22 mouse cellular contexts compared by ENCODE assay signal in the genomic region with DNA sequence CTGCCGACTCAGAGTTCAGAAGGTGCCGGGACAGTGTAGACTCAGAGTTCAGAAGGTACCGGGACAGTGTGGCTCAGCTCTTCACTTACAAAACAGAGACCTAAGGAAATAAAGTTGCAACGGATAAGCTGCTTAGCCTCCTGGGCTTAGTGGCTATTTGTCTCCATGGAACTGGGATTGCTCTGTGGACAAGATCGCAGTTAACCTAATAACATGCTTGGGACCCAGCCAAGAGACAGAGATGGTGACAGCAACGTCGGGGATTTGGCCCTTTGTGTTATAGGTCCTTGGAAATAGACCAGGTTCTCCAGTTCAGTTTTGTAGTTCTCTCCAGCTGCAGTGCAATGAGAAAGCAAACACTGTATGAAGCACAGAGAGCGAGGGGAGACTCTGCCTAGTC.
DNase-seq lines count a peak whose midpoint lies in the region; ATAC-seq and TF ChIP-seq lines count a peak whose summit lies in the region.
"Had no signal": no experiment of that assay in that cellular context is flagged by ENCODE, and none has a peak within 500 bp of the region (broad histone marks: within the 10 kb centered on the region; RNA-seq: fewer than 3 reads in every experiment).

No protein-coding gene starts in this region.

- no peak overlapping the region for H3K4me2 ChIP-seq in kidney, embryonic 15.5 days
- H3K4me2 ChIP-seq in midbrain, embryonic 13.5 days (replicated peaks) = no peak overlapping the region
- H3K4me2 ChIP-seq in midbrain, embryonic 16.5 days (ENCODE audit: low read length) = no peak overlapping the region
- no peak overlapping the region for H3K4me2 ChIP-seq in midbrain, postnatal 0 days (ENCODE audit: low read depth, low read length, poor library complexity, severe bottlenecking)
- H3K4me2 ChIP-seq: heart, embryonic 13.5 days; hindbrain, embryonic 15.5 days; limb, embryonic 15.5 days; liver, embryonic 15.5 days had no signal

- DNase-seq in adrenal gland, postnatal 10 days = peak; percentile 65
- no peak for DNase-seq in adrenal gland, adult 18-20 months (ENCODE audit: low spot score in 2 of 2)
- DNase-seq in kidney, adult 8-10 months = no peak
- DNase-seq in midbrain, postnatal 0 days (ENCODE audit: low spot score) = peak; percentile 33
- DNase-seq in embryo, embryonic 10.5 days (ENCODE audit: low spot score) = no peak
- DNase-seq: cerebellum, postnatal 10 days; gastrocnemius, postnatal 10 days; heart, adult 18-20 months; lung, postnatal 36 days had no signal

- WGBS in kidney, embryonic 15.5 days = 44% methylated on average over 8 of the region's 8 CpGs
- 46% methylated on average over 8 of the region's 8 CpGs for WGBS in midbrain, embryonic 13.5 days
- WGBS in midbrain, embryonic 16.5 days = 33% methylated on average over 8 of the region's 8 CpGs
- 37% methylated on average over 8 of the region's 8 CpGs for WGBS in midbrain, postnatal 0 days

- no peak for ATAC-seq in kidney, embryonic 15.5 days (replicated peaks; ENCODE audit: low FRiP score)
- ATAC-seq in midbrain, embryonic 13.5 days = peak; percentile 24; the same call in 1 of the 2 replicates
- ATAC-seq in midbrain, embryonic 16.5 days = no peak
- ATAC-seq in midbrain, postnatal 0 days (ENCODE audit: low FRiP score) = no peak
- ATAC-seq: activated CD4-positive, CD25-positive, alpha-beta regulatory T cell, adult 4 months; CD4-positive, CD25-positive, alpha-beta regulatory T cell, adult 4 months; intestine, embryonic 16.5 days had no signal

- no peaks in the 10 kb centered on the region for H3K9me3 ChIP-seq in kidney, embryonic 15.5 days (replicated peaks)
- no peaks in the 10 kb centered on the region for H3K9me3 ChIP-seq in midbrain, embryonic 13.5 days
- H3K9me3 ChIP-seq in midbrain, embryonic 16.5 days (replicated peaks; ENCODE audit: control insufficient read depth, low read length, poor library complexity, severe bottlenecking) = no peaks in the 10 kb centered on the region
- H3K9me3 ChIP-seq in midbrain, postnatal 0 days (ENCODE audit: low read length) = no peaks in the 10 kb centered on the region
- H3K9me3 ChIP-seq: heart, embryonic 13.5 days; hindbrain, embryonic 15.5 days; limb, embryonic 15.5 days; liver, embryonic 15.5 days had no signal

- no peaks in the 10 kb centered on the region for H3K36me3 ChIP-seq in kidney, embryonic 15.5 days
- H3K36me3 ChIP-seq in midbrain, embryonic 13.5 days = no peaks in the 10 kb centered on the region
- no peaks in the 10 kb centered on the region for H3K36me3 ChIP-seq in midbrain, embryonic 16.5 days (ENCODE audit: control insufficient read depth, insufficient read depth, low read length)
- H3K36me3 ChIP-seq in midbrain, postnatal 0 days (ENCODE audit: insufficient read depth, low read length) = no peaks in the 10 kb centered on the region
- H3K36me3 ChIP-seq: heart, embryonic 13.5 days; hindbrain, embryonic 15.5 days; limb, embryonic 15.5 days; liver, embryonic 15.5 days had no signal

- H3K27me3 ChIP-seq in kidney, embryonic 15.5 days = no peaks in the 10 kb centered on the region
- H3K27me3 ChIP-seq in midbrain, embryonic 13.5 days = 0 out of 2 replicates have a peak, but pooled peaks cover 4% of the 10 kb centered on the region
- H3K27me3 ChIP-seq in midbrain, embryonic 16.5 days (ENCODE audit: control insufficient read depth, insufficient read depth, low read depth, low read length) = no peaks in the 10 kb centered on the region
- H3K27me3 ChIP-seq in midbrain, postnatal 0 days (ENCODE audit: insufficient read depth, low read length) = no peaks in the 10 kb centered on the region; the same call in 1 of the 2 replicates
- H3K27me3 ChIP-seq: hindbrain, embryonic 15.5 days; limb, embryonic 15.5 days; liver, embryonic 15.5 days had no signal

- TF ChIP-seq CTCF in midbrain, postnatal 0 days (IDR thresholded peaks at IDR 0.05) = no peak

- peaks cover 26% of the 10 kb centered on the region for H3K4me1 ChIP-seq in kidney, embryonic 15.5 days
- H3K4me1 ChIP-seq in midbrain, embryonic 13.5 days (replicated peaks) = peaks cover 10% of the 10 kb centered on the region
- H3K4me1 ChIP-seq in midbrain, embryonic 16.5 days (ENCODE audit: control insufficient read depth, insufficient read depth, low read length) = peaks cover 6% of the 10 kb centered on the region
- H3K4me1 ChIP-seq in midbrain, postnatal 0 days (ENCODE audit: insufficient read depth, low read length) = peaks cover 11% of the 10 kb centered on the region; the same call in 1 of the 2 replicates
- H3K4me1 ChIP-seq: liver, embryonic 15.5 days had no signal

- no peak overlapping the region for H3K4me3 ChIP-seq in kidney, embryonic 15.5 days (replicated peaks)
- H3K4me3 ChIP-seq in midbrain, embryonic 13.5 days (replicated peaks) = no peak overlapping the region
- no peak overlapping the region for H3K4me3 ChIP-seq in midbrain, embryonic 16.5 days (ENCODE audit: low read depth, low read length)
- H3K4me3 ChIP-seq in midbrain, postnatal 0 days (ENCODE audit: low read depth, low read length) = no peak overlapping the region
- H3K4me3 ChIP-seq: heart, embryonic 13.5 days; hindbrain, embryonic 15.5 days; layer of hippocampus, adult 2 months; limb, embryonic 15.5 days; liver, embryonic 15.5 days; myocyte had no signal

- H3K9ac ChIP-seq in kidney, embryonic 15.5 days = no peak overlapping the region
- no peak overlapping the region for H3K9ac ChIP-seq in midbrain, embryonic 13.5 days (replicated peaks)
- H3K9ac ChIP-seq in midbrain, embryonic 16.5 days (ENCODE audit: low read depth, low read length) = no peak overlapping the region
- no peak overlapping the region for H3K9ac ChIP-seq in midbrain, postnatal 0 days (replicated peaks; ENCODE audit: low read length, poor library complexity, severe bottlenecking)
- H3K9ac ChIP-seq: heart, embryonic 13.5 days; hindbrain, embryonic 15.5 days; limb, embryonic 15.5 days; liver, embryonic 15.5 days had no signal

- peak overlapping the region; percentile 56; the same call in 1 of the 2 replicates for H3K27ac ChIP-seq in kidney, embryonic 15.5 days
- H3K27ac ChIP-seq in midbrain, embryonic 13.5 days = no peak overlapping the region
- H3K27ac ChIP-seq in midbrain, embryonic 16.5 days (ENCODE audit: low read length) = no peak overlapping the region
- H3K27ac ChIP-seq in midbrain, postnatal 0 days (ENCODE audit: low read depth, low read length) = no peak overlapping the region
- H3K27ac ChIP-seq: heart, embryonic 13.5 days; hindbrain, embryonic 15.5 days; layer of hippocampus, adult 2 months; limb, embryonic 15.5 days; liver, embryonic 15.5 days; stomach, postnatal 0 days had no signal

Comparison
In these comparisons a context has a peak if more than half of its experiments do, and no peak if none do; other contexts are left out.
1. DNase-seq: peak in adrenal gland, postnatal 10 days (single experiment) and midbrain, postnatal 0 days (single experiment); none in adrenal gland, adult 18-20 months (0 of 2), kidney, adult 8-10 months (0 of 2) and embryo, embryonic 10.5 days (single experiment).